Mouse (Mus musculus) cerebellum, adult 11 months (tissue): ENCODE results near the gene Sumf1.

ENCODE experiments used
- DNase-seq: peaks from one replicate; pipeline ENCODE4 v3.0.0; 2022

The Sumf1 gene

GRCm38 (mm10) chr6:108074624-108075023 lies 110.8 kb downstream of the Sumf1 start:
- DNase-seq: no peak

GRCm38 (mm10) chr6:108073931-108074330 lies 111.5 kb downstream of the Sumf1 start:
- DNase-seq: no peak

GRCm38 (mm10) chr6:108073071-108073470 lies 112.3 kb downstream of the Sumf1 start:
- no peak for DNase-seq

GRCm38 (mm10) chr6:108070947-108071346 lies 114.4 kb downstream of the Sumf1 start:
- no peak for DNase-seq

- DNase-seq: peak; percentile 84
These were observed 119.8 kb downstream of the Sumf1 start for GRCm38 (mm10) chr6:108065583-108065982.

- DNase-seq: peak; percentile 98
These were observed 120.4 kb downstream of the Sumf1 start, which contains the start of gene Setmar for GRCm38 (mm10) chr6:108064918-108065526. Gene Setmar (plus strand): TSS chr6:108065045.

- DNase-seq: no peak
These were observed 124.3 kb downstream of the Sumf1 start for GRCm38 (mm10) chr6:108061121-108061520.

GRCm38 (mm10) chr6:108058066-108058465 lies 127.3 kb downstream of the Sumf1 start:
- no peak for DNase-seq

GRCm38 (mm10) chr6:108057353-108057752 lies 128.0 kb downstream of the Sumf1 start:
- no peak for DNase-seq
